Mouse (Mus musculus) skeletal muscle tissue, postnatal 0 days (tissue): ENCODE results near the gene Xntrpc. TPM values are rescaled to one million over a fixed set of nuclear protein-coding genes. Genes with fewer than 3 reads are reported as not detected.

ENCODE experiments used
- polyA plus RNA-seq: library from polyadenylated mRNA; unstranded; fragments of >200 nt; fragmentation: Nextera tagmentation; extraction: Ambion mirVana; gene quantifications from 2 replicates; pipeline ENCODE4 v1.2.1, GENCODE M21; 2015

Xntrpc gene
- polyA plus RNA-seq, result 0.27 and 0.49 TPM in 2 replicates

DNA sequence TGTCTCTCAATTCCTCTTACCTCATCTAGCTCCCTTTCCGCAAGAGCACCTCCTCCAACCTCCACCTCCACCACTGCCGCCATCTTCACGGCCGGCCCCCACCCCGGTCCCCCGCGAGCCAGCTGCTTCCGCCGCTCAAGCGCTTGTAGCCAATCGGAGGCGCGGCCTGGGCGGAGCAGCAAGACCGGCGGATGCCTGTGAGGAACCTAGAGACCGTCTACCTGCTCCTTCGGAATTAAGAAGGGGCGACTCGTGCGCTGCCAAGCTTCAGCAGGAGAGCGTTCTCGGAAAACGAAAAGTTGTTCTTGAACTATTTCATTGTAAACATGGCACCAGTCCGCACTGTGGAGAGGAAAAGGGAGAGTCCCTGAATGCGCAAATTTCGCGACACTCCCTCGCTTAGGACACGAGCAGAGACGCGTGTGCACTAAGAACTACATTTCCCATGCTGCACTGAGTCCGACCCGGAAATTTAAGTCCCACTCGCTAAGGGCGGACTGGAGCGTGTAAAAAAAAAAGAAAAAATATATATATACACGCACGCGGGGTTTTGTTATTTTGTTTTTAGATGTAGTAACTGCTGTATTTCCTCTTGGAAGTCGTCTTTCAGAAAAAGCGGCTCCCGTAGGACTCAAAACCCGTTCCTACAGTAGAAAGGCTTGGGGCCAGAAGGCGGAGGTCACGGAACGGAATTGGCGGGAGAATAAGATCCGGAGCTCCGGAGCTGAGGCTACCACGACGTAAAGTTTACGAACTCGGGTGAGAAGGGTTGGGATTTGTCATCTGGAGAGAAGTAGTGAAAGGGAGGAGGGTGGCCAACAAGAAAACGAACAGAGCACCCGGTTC is at the start of gene Xntrpc, which contains the start of the genes Rnf121 and Xndc1:
Gene Xntrpc, plus strand, starts transcription at position 668 of the 846 bp plus-strand sequence.
Gene Rnf121, minus strand, starts transcription at position 424 of the 846 bp plus-strand sequence.
Gene Xndc1, plus strand, starts transcription at position 466 of the 846 bp plus-strand sequence.

DNA sequence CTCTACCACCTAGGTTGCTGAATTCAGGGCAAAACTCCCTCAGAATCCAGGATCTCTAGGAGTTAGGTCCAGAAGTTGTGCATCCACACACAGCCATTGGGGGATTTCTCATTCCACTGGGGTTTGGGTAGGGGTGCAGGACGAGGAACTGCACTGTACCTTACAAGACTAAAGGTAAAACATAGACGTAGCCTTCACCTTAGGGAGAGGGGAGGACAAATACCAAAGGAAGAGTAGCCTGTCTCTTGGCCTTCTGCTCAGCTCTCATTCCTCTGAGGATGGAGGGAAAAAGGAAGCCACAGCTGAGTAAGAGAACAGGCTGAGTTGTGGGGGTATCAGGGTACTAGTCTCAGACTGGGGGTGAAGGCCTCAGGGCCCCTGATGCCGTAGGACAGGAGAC is 46.9 kb upstream of the Xntrpc start, which contains the start of gene Il18bp:
Gene Il18bp, minus strand, starts transcription at position 101 of the 400 bp plus-strand sequence.

DNA sequence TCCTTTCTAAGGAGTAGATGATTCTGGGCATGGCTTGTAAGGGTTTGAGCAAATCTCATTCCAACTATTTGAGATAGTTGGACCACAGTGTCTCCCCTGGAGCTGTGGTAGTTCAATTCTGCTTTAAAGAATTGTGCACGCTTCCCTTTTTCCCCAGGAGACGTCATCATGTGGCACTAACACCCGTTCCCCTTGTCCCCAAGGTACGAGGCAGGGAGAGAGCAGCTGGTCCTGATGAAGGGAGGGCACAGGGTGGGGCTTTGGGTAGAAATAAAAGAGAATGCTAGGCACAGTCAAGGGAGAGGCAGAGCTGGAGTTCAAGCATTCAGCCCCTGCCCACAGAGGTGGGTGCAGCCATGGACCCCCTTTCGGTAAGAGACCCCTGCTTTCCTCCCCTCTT is 17.3 kb downstream of the Xntrpc start, which contains the start of gene Trpc2:
Gene Trpc2, plus strand, starts transcription at position 301 of the 400 bp plus-strand sequence.

DNA sequence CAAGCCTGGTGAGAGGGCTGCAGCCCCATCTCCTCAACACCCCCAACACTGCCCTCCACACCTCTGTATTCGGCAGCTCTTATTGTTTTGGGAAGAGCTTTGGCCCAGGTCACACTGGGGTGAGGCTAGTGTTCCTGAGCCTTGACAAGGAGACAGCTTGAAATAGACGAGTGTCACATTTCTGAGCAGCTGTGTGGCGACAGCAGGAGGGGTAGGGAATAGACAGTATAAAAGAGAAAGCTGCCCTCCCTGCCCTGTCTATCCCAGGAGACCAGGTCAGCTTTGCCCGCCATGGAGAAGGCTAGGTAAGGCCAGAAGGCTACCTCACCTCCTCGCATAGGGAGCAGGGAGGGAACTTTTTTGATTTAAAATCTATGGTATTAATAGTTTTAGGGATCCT is 36.0 kb downstream of the Xntrpc start, which contains the start of gene Art1:
Gene Art1, plus strand, starts transcription at position 257 of the 400 bp plus-strand sequence.

DNA sequence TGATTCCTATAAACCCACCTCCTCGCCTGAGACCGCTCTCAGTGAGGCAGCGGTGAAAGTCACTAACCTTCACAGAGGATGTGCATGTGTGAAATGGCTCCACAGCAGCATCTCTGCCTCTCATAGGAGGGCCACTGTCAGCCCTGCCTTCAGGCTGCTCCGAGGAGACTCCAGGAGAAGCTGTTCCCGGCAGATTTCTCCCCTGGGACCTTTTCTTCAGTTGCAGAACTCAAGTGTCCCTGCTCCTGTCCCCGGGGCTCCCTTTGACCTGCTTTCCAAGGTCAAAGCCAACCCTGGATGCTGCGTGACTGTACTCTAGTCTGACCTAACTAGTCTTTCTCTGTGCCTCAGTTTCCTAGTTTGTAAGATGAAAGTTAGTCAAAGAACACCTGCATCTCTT is 43.7 kb downstream of the Xntrpc start, which contains the start of gene Art5:
Gene Art5, minus strand, starts transcription at position 319 of the 400 bp plus-strand sequence.

DNA sequence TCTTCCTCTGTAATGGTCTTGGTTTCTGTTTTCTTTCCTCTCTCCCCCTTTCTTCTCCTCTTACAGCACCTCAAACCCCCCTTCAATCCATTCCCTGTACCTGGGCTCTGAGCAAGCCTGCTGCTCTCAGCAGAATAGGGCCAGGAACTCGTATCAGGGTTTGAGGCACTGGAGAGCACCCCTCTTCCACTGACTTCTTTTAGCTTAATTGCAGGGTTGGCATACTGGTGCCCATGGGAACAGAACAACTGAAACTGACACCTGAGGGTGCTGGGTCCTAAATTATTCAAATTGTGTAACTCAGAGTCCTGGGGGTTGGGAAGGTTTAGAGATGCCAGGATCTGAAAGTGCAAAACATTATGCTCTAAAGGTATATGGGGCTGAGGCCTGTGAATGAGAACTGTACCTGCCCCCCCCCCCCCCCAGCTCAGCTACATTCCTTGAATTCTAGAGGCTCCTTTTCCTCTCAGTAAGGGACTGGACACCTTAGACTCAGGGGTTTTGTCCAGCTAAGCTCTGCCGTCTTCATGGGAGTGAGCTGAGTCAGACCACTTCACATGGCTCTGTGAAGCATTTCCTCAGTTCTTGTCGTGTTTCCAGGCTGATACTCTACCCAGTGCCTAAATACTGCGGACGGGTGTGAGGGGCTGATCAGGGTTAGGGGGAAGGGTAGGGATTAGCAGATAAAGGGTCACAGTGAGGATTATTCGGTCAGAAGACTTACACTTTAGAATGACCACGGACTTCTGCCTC is 51.2 kb downstream of the Xntrpc start, which contains the start of gene Chrna10:
Gene Chrna10, minus strand, starts transcription at position 250 of the 753 bp plus-strand sequence.

Other genes starting within 250 kb of the Xntrpc start
- 0.28 and 0.32 TPM in 2 replicates for gene Phox2a, start 247.4 kb upstream of the Xntrpc start, polyA plus RNA-seq
- gene Inppl1, start 227.5 kb upstream of the Xntrpc start, polyA plus RNA-seq, result 45.7 TPM in 2 replicates
- 9.6 and 15.0 TPM in 2 replicates for gene Folr2, start 208.5 kb upstream of the Xntrpc start, polyA plus RNA-seq
- 27.1 and 30.5 TPM in 2 replicates for gene Anapc15, start 202.0 kb upstream of the Xntrpc start, polyA plus RNA-seq
- 1.1 and 1.7 TPM in 2 replicates for gene Folr1, start 194.9 kb upstream of the Xntrpc start, polyA plus RNA-seq
- gene Lamtor1, start 159.8 kb upstream of the Xntrpc start, polyA plus RNA-seq, result 111 and 138 TPM in 2 replicates
- not detected in 2 replicates for gene Tomt, start 159.4 kb upstream of the Xntrpc start, polyA plus RNA-seq
- 6.2 and 8.0 TPM in 2 replicates for gene Lrrc51, start 131.8 kb upstream of the Xntrpc start, polyA plus RNA-seq
- 22.6 and 29.4 TPM in 2 replicates for gene Numa1, start 131.6 kb upstream of the Xntrpc start, polyA plus RNA-seq
- gene Il18bp, start 47.0 kb upstream of the Xntrpc start, polyA plus RNA-seq, result 2.0 and 2.3 TPM in 2 replicates
- gene Rnf121, start 244 bp upstream of the Xntrpc start, polyA plus RNA-seq, result 15.8 and 16.1 TPM in 2 replicates
- 8.2 and 9.5 TPM in 2 replicates for gene Xndc1, start 202 bp upstream of the Xntrpc start, polyA plus RNA-seq
- 0.05 TPM in 1 of 2 replicates, not detected in the other for gene Trpc2, start 17.4 kb downstream of the Xntrpc start, polyA plus RNA-seq
- gene Art1, start 36.0 kb downstream of the Xntrpc start, polyA plus RNA-seq, result 388 and 438 TPM in 2 replicates
- 21.8 and 25.9 TPM in 2 replicates for gene Art5, start 43.8 kb downstream of the Xntrpc start, polyA plus RNA-seq
- gene Chrna10, start 51.1 kb downstream of the Xntrpc start, polyA plus RNA-seq, result 0.13 and 0.37 TPM in 2 replicates
- 10.3 and 11.9 TPM in 2 replicates for gene Nup98, start 144.5 kb downstream of the Xntrpc start, polyA plus RNA-seq
- gene Pgap2, start 144.5 kb downstream of the Xntrpc start, polyA plus RNA-seq, result 44.4 and 45.1 TPM in 2 replicates
- gene Rhog, start 190.3 kb downstream of the Xntrpc start, polyA plus RNA-seq, result 40.2 and 53.1 TPM in 2 replicates
- 93.1 and 102 TPM in 2 replicates for gene Stim1, start 202.1 kb downstream of the Xntrpc start, polyA plus RNA-seq